Mouse (Mus musculus) spleen, adult 2 months (tissue): ENCODE data around the gene Tm9sf3. TPM values are rescaled to one million over a fixed set of nuclear protein-coding genes. Genes with fewer than 3 reads are reported as not detected.
A peak's percentile ranks its signal among the peaks of the same experiment; 100 is the strongest.
"Not testable (repeated sequence)": the region's sequence is repeated elsewhere in the genome, so short reads cannot be mapped to it uniquely, and the experiment has no call there.

Source experiments
- DNase-seq, 2 experiments: peaks; one replicate each; pipeline versions ENCODE4 v3.0.0 to v3.0.0-alpha.2; 2012 to 2021; ENCODE audit warnings: low spot score in 2 of 2, low read depth in 1 of 2
- H3K27ac ChIP-seq: fragments of 200-500 bp; 2 replicates; pipeline ENCODE4 v1.5.1; 2012; ENCODE audit warnings: low read length, inconsistent platforms; ENCODE audit not compliant: insufficient read depth
- H3K27me3 ChIP-seq: fragments of 200-500 bp; 2 replicates; pipeline ENCODE4 v1.6.1; 2012; ENCODE audit warnings: mild to moderate bottlenecking, moderate library complexity, low read length, inconsistent platforms; ENCODE audit not compliant: control insufficient read depth, insufficient read depth
- H3K36me3 ChIP-seq: fragments of 200-500 bp; 2 replicates; pipeline ENCODE4 v1.6.1; 2012; ENCODE audit warnings: mild to moderate bottlenecking, low read length, inconsistent platforms; ENCODE audit not compliant: control insufficient read depth, insufficient read depth
- H3K4me1 ChIP-seq: fragments of 200-500 bp; 2 replicates; pipeline ENCODE4 v1.6.1; 2011; ENCODE audit warnings: inconsistent platforms; ENCODE audit not compliant: control insufficient read depth, insufficient read depth, insufficient read length
- H3K4me3 ChIP-seq: fragments of 200-500 bp; 2 replicates; pipeline ENCODE4 v1.5.1; 2011; ENCODE audit warnings: mild to moderate bottlenecking, inconsistent platforms; ENCODE audit not compliant: insufficient read depth, insufficient read length; ENCODE audit errors: extremely low read depth
- CTCF ChIP-seq: fragments of 200-500 bp; IDR thresholded peaks from 2 replicates; pipeline ENCODE4 v1.5.1; 2011; ENCODE audit warnings: mild to moderate bottlenecking, inconsistent platforms; ENCODE audit not compliant: insufficient read depth, insufficient read length, insufficient replicate concordance; ENCODE audit errors: extremely low read depth
- POLR2A ChIP-seq: fragments of 200-500 bp; IDR thresholded peaks from 2 replicates; pipeline ENCODE4 v1.6.1; 2011; ENCODE audit warnings: low read depth, low read length, inconsistent platforms
- WGBS: fragments of 180-500 bp; shearing (Covaris S2); methylation state at CpG from one replicate; pipeline ENCODE4 v1.1.7; 2018; 5-methylcytosine and 5-hydroxymethylcytosine counted together
- polyA plus RNA-seq: library from polyadenylated mRNA; depleted of rRNA; stranded (reverse); fragments of >200 nt; gene quantifications from 2 replicates; pipeline ENCODE4 v1.2.3, GENCODE M21; 2012; rRNA removed

Gene Tm9sf3
- 23.8 and 26.2 TPM in 2 replicates for polyA plus RNA-seq

GRCm38 (mm10) chr19:41263630-41264295, at the start of gene Tm9sf3:
Gene Tm9sf3, minus strand, starts transcription at chr19:41263997.
- TF ChIP-seq CTCF: no peak
- peak; percentile 85 for TF ChIP-seq POLR2A
- Histone ChIP-seq H3K36me3 (no peaks in the 10 kb centered on the region), H3K27me3 (no peaks in the 10 kb centered on the region), H3K4me3 (peak within 1 kb of the TSS; percentile 98), H3K4me1 (peaks cover 5% of the 10 kb centered on the region; the same call in 1 of the 2 replicates), H3K27ac (peak within 1 kb of the TSS; percentile 99)
- DNase-seq: peak; percentile 63 to 81
- WGBS: 2% methylated on average over 81 of the region's 98 CpGs

- DNase-seq, H3K4me3 ChIP-seq, H3K27me3 ChIP-seq, H3K4me1 ChIP-seq, H3K27ac ChIP-seq: not testable (repeated sequence)
- peaks cover 30% of the 10 kb centered on the region for H3K36me3 ChIP-seq
- 74% methylated on average over 8 of the region's 8 CpGs for WGBS
These were observed 48.8 kb upstream of the Tm9sf3 start for GRCm38 (mm10) chr19:41312587-41312986.

GRCm38 (mm10) chr19:41312027-41312426, 48.2 kb upstream of the Tm9sf3 start:
- 87% methylated on average over 4 of the region's 4 CpGs for WGBS
- Histone ChIP-seq H3K36me3 (peaks cover 31% of the 10 kb centered on the region), H3K4me1 (no peaks in the 10 kb centered on the region), H3K4me3 (no peak overlapping the region), H3K27me3 (no peaks in the 10 kb centered on the region), H3K27ac (no peak overlapping the region)
- no peak for DNase-seq
- TF ChIP-seq POLR2A: no peak
- no peak for TF ChIP-seq CTCF

- H3K4me1 ChIP-seq: no peaks in the 10 kb centered on the region
- no peak overlapping the region for H3K4me3 ChIP-seq
- H3K27me3 ChIP-seq: no peaks in the 10 kb centered on the region
- H3K27ac ChIP-seq: no peak overlapping the region
- no peak for TF ChIP-seq POLR2A
- no peak for TF ChIP-seq CTCF
- H3K36me3 ChIP-seq: peaks cover 36% of the 10 kb centered on the region
- WGBS: 62% methylated on average over 20 of the region's 20 CpGs
- DNase-seq: no peak
These were observed 47.3 kb upstream of the Tm9sf3 start for GRCm38 (mm10) chr19:41310971-41311703.

- Histone ChIP-seq H3K27ac (no peak overlapping the region), H3K4me3 (no peak overlapping the region), H3K27me3 (no peaks in the 10 kb centered on the region), H3K36me3 (peaks cover 53% of the 10 kb centered on the region), H3K4me1 (no peaks in the 10 kb centered on the region)
- TF ChIP-seq CTCF (no peak), POLR2A (no peak)
- no peak for DNase-seq
- WGBS: 89% methylated on average over 3 of the region's 3 CpGs
These were observed 40.1 kb upstream of the Tm9sf3 start for GRCm38 (mm10) chr19:41303933-41304332.

- Histone ChIP-seq H3K27me3 (no peaks in the 10 kb centered on the region), H3K4me1 (no peaks in the 10 kb centered on the region), H3K27ac (no peak overlapping the region), H3K4me3 (no peak overlapping the region), H3K36me3 (peaks cover 51% of the 10 kb centered on the region)
- TF ChIP-seq POLR2A (no peak), CTCF (no peak)
- DNase-seq: no peak
- 85% methylated on average over 6 of the region's 6 CpGs for WGBS
These were observed 39.6 kb upstream of the Tm9sf3 start for GRCm38 (mm10) chr19:41303433-41303832.

- WGBS: 92% methylated on average over 6 of the region's 6 CpGs
- Histone ChIP-seq H3K27ac (no peak overlapping the region), H3K36me3 (peaks cover 53% of the 10 kb centered on the region), H3K27me3 (no peaks in the 10 kb centered on the region), H3K4me1 (no peaks in the 10 kb centered on the region), H3K4me3 (no peak overlapping the region)
- no peak for DNase-seq
- TF ChIP-seq CTCF (no peak), POLR2A (no peak)
These were observed 38.1 kb upstream of the Tm9sf3 start for GRCm38 (mm10) chr19:41301856-41302255.
